Mouse (Mus musculus) limb, embryonic 11.5 days (tissue): ENCODE measurements around the gene Cep112. TPM values are rescaled to one million over a fixed set of nuclear protein-coding genes. Genes with fewer than 3 reads are reported as not detected.

Source experiments
- ATAC-seq: fragments of 200-750 bp; cut with Nextera tagmentation; 2 replicates; pipeline ENCODE4 v1.8.0; 2017; ENCODE audit warnings: low read depth; ENCODE audit not compliant: insufficient number of reproducible peaks, low FRiP score, low TSS enrichment
- DNase-seq: peaks from one replicate; pipeline ENCODE4 v3.0.0-alpha.2; 2015; ENCODE audit warnings: low spot score
- H3K27ac ChIP-seq: fragments of 300-500 bp; sonication (generic); replicated peaks from 2 replicates; pipeline ENCODE4 v1.5.1; 2014; ENCODE audit warnings: low read depth, mild to moderate bottlenecking, low read length
- H3K27me3 ChIP-seq: fragments of 300-500 bp; sonication (generic); 2 replicates; pipeline ENCODE4 v1.6.1; 2014; ENCODE audit warnings: mild to moderate bottlenecking, low read length, mixed read lengths; ENCODE audit not compliant: control insufficient read depth, insufficient read depth
- H3K36me3 ChIP-seq: fragments of 300-500 bp; sonication (generic); 2 replicates; pipeline ENCODE4 v1.6.1; 2014; ENCODE audit warnings: mild to moderate bottlenecking, low read length, moderate library complexity, mixed read lengths; ENCODE audit not compliant: control insufficient read depth, insufficient read depth
- H3K4me1 ChIP-seq: fragments of 300-500 bp; sonication (generic); 2 replicates; pipeline ENCODE4 v1.6.1; 2014; ENCODE audit warnings: low read length, mixed read lengths; ENCODE audit not compliant: control insufficient read depth, insufficient read depth
- H3K4me2 ChIP-seq: fragments of 300-500 bp; sonication (generic); 2 replicates; pipeline ENCODE4 v1.6.1; 2014; ENCODE audit warnings: low read depth, mild to moderate bottlenecking, moderate library complexity; ENCODE audit not compliant: severe bottlenecking
- H3K4me3 ChIP-seq: fragments of 300-500 bp; sonication (generic); 2 replicates; pipeline ENCODE4 v1.5.1; 2014; ENCODE audit warnings: low read depth, low read length
- H3K9ac ChIP-seq: fragments of 300-500 bp; sonication (generic); 2 replicates; pipeline ENCODE4 v1.6.1; 2014; ENCODE audit warnings: mild to moderate bottlenecking, low read length
- H3K9me3 ChIP-seq: fragments of 300-500 bp; sonication (generic); 2 replicates; pipeline ENCODE4 v1.6.1; 2016; ENCODE audit warnings: low read length; ENCODE audit not compliant: control insufficient read depth
- WGBS: fragments of 180-500 bp; shearing (Covaris S2); extraction: QIAGEN DNeasy Blood & Tissue Kit; methylation state at CpG from one replicate; pipeline ENCODE4 v1.1.7; 2014; 5-methylcytosine and 5-hydroxymethylcytosine counted together
- polyA plus RNA-seq: library from polyadenylated mRNA; unstranded; fragments of >200 nt; fragmentation: Nextera tagmentation; extraction: Ambion mirVana; gene quantifications from 2 replicates; pipeline ENCODE4 v1.2.1, GENCODE M21; 2014

Gene Cep112
- polyA plus RNA-seq, 1 experiment from 2014 or later = 12.0 TPM

DNA sequence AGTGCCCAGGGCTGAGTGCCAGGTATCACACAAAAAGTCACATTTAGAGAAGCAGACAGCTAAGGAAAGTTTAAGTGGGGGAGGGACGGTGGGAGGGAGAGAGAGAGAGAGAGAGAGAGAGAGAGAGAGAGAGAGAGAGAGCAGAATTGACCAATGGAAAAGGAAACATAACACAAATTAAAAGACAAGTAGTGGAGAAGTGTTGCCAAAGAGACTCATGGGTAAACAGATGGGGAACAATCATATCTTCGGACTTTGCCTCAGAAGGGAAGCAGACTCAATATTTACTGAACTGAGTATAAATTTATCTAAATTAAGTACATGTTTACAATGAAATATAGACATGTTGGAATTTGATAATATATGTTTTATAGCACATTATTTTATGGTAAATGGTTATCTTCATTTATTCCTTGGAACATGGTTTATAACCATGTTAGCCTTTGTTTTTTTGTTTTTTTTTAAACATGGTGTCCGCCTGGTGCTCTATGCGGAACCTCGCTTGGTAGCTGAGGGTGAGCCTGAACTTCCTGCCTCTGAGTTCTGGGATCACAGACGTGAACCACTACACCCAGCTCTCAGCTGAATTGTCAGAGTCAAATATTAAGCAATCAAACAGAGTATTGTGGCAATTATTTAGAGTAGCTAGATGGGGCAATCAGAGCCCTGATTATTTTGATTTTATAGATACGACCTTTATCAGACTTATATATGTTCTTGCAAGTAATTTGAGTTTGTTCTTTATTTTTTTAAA is 28.7 kb upstream of the Cep112 start:
- Histone ChIP-seq H3K9me3 (no peaks in the 10 kb centered on the region), H3K9ac (no peak overlapping the region), H3K27ac (no peak overlapping the region), H3K4me1 (no peaks in the 10 kb centered on the region), H3K36me3 (no peaks in the 10 kb centered on the region), H3K4me3 (no peak overlapping the region), H3K27me3 (no peaks in the 10 kb centered on the region), H3K4me2 (no peak overlapping the region)
- DNase-seq (no peak), ATAC-seq (no peak)
- WGBS = 88% methylated on average over 7 of the region's 7 CpGs

DNA sequence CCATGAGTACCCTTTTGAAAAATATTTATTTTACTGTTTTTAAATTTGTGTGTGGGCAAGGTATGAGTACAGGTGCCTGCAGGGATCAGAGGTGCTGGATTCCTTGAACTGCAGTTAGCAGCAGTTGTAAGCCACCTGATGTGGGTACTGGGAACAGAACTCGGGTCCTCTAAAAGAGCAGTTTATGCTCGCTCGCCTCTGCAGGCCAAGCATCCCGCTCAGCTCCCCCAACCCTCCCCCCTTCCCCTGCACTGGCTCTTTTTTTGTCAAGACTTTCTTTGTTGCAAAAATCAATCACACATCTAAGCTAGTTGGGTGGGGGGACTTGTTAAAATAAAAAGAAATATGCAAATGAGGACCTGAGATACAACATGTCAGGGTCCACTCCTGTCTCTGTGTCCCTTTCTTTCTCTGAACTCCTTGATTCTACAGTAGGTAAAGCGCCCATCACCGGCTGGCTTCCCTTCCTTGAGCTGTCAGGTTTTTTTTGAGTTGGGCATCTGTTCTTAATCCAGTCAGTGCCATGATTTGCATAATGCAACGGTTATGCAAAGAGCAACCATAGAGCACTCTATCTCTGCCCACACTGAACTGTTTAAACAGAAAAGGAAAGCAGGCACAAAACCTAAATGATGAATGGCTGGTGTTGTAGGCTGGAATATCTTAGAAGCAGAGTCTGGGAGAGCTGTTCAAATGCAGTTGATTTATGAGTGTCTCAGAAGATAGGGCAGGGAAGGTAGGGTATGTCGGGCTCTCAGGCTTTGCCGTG is 14.9 kb upstream of the Cep112 start:
- H3K4me1 ChIP-seq = no peaks in the 10 kb centered on the region
- H3K9ac ChIP-seq = no peak overlapping the region
- H3K36me3 ChIP-seq = no peaks in the 10 kb centered on the region
- no peaks in the 10 kb centered on the region for H3K9me3 ChIP-seq
- no peak overlapping the region for H3K4me3 ChIP-seq
- no peak overlapping the region for H3K4me2 ChIP-seq
- H3K27ac ChIP-seq = no peak overlapping the region
- WGBS = 72% methylated on average over 7 of the region's 9 CpGs
- no peaks in the 10 kb centered on the region for H3K27me3 ChIP-seq
- ATAC-seq (no peak), DNase-seq (no peak)

DNA sequence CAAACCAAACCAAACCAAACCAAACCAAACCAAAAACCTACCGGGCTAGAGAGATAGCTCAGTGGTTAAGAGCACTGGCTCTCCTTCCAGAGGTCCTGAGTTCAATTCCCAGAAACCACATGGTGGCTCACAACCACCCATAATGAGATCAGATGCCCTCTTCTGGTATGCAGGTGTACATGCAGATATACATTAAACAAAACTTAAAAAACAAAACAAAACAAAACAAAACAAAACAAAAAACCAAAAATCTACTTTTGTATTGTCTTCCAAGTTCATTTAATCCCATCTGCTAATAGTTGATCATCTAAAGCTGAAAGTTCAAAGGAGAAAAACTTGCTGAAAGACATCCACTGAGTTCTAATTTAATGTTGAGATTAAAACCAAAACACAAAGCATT is 8.6 kb upstream of the Cep112 start:
- WGBS = 87% methylated on average over 1 of the region's 1 CpGs
- no peak overlapping the region for H3K4me2 ChIP-seq
- no peaks in the 10 kb centered on the region for H3K4me1 ChIP-seq
- H3K9me3 ChIP-seq = no peaks in the 10 kb centered on the region
- DNase-seq (no peak), ATAC-seq (no peak)
- H3K27me3 ChIP-seq = no peaks in the 10 kb centered on the region
- H3K27ac ChIP-seq = no peak overlapping the region
- H3K4me3 ChIP-seq = no peak overlapping the region
- no peaks in the 10 kb centered on the region for H3K36me3 ChIP-seq
- H3K9ac ChIP-seq = no peak overlapping the region

DNA sequence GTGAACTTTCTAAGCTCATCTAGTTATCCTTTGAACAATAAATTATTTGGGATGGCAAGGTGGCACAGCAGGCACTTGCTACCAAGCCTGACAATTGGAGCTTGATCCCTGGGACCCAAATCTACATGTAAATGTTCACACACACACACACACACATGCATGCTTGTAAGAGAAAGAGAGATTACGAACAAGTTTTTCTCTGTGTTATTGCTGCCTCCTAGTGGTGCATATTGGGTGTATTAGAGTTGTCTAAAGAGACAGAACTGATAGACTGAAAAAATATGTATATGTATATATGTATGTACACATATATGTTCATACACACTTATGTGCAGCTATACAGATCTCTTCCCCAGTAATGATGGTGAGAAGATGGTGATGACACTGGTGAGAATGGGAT is 6.5 kb upstream of the Cep112 start:
- H3K4me1 ChIP-seq = no peaks in the 10 kb centered on the region
- H3K36me3 ChIP-seq = no peaks in the 10 kb centered on the region
- no peak overlapping the region for H3K9ac ChIP-seq
- H3K27me3 ChIP-seq = no peaks in the 10 kb centered on the region
- H3K4me3 ChIP-seq = no peak overlapping the region
- H3K4me2 ChIP-seq = no peak overlapping the region
- ATAC-seq (no peak; the same call in 1 of the 2 replicates), DNase-seq (no peak)
- WGBS = 57% methylated on average over 1 of the region's 1 CpGs
- H3K27ac ChIP-seq = no peak overlapping the region
- H3K9me3 ChIP-seq = no peaks in the 10 kb centered on the region

DNA sequence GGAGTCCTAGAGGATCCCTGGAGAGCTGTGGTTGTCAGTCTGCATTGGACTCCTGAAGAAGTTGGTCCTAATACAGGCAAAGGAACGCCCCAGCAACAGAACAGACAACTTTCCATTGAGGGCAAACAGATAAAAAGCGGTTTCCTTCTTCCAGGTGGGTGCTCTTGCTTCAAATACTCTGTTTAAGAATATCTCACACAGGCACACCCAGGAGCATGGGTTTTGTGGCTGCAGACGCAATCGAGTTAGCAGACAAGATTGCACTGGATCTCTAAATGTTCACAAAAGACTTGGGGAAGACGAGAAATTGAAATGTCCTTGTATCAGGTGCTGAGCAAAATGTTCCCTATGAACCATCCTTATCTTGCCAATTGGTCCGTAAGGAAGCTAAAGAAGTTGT is 5.8 kb upstream of the Cep112 start:
- no peak for DNase-seq
- no peaks in the 10 kb centered on the region for H3K36me3 ChIP-seq
- H3K4me1 ChIP-seq = peaks cover 3% of the 10 kb centered on the region; the same call in 1 of the 2 replicates
- ATAC-seq = no peak
- 90% methylated on average over 6 of the region's 6 CpGs for WGBS
- no peak overlapping the region for H3K4me2 ChIP-seq
- H3K4me3 ChIP-seq = no peak overlapping the region
- H3K27ac ChIP-seq = no peak overlapping the region
- H3K9ac ChIP-seq = no peak overlapping the region
- H3K27me3 ChIP-seq = no peaks in the 10 kb centered on the region
- no peaks in the 10 kb centered on the region for H3K9me3 ChIP-seq

DNA sequence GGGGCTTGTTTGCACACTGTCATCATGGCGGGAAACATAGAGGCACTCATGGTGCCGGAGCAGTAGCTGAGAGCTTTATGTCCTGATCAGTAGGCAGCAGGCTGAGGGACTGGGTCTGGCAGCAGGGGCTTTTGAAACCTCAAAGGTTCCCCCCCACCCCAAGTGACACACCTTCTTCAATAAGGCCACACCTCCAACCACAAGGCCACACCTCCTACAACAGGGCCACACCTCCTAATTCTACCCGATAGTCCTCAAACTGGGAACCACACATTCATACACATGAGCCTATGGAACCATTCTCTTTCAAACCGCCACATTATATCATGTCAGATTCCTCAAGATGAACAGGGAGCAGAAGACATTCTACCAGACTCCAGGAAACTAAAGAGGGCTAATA is 4.2 kb upstream of the Cep112 start:
- WGBS = 80% methylated on average over 4 of the region's 4 CpGs

DNA sequence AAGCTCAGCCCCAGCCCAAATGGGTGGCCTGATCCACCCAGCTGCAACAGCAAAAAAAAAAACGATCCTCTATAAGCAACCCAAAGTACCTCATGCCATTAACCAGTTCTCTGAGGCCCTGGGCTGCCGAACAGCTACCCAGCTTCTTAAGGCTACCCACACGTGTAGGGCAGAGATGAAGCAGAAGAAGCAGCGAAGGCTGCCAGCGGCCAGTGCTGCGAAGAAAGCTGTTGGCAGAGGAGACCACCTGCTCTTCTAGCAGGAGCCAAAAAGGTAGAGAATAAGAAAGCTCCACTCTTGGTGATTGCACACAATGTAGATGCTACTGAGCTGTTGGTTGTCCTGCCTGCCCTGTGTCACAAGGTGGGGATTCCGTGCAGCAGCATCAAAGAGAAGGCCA is 1.8 kb upstream of the Cep112 start:
- Histone ChIP-seq H3K4me3 (no peak overlapping the region), H3K4me1 (peaks cover 4% of the 10 kb centered on the region; the same call in 1 of the 2 replicates), H3K27ac (no peak overlapping the region), H3K36me3 (no peaks in the 10 kb centered on the region), H3K4me2 (no peak overlapping the region), H3K9me3 (no peaks in the 10 kb centered on the region), H3K27me3 (no peaks in the 10 kb centered on the region), H3K9ac (no peak overlapping the region)
- ATAC-seq = no peak
- no peak for DNase-seq
- WGBS = 63% methylated on average over 7 of the region's 7 CpGs

More for the DNA sequence above, 4.2 kb upstream of the Cep112 start:
- DNase-seq (no peak), ATAC-seq (no peak)
- H3K36me3 ChIP-seq = no peaks in the 10 kb centered on the region
- H3K9me3 ChIP-seq = no peaks in the 10 kb centered on the region
- H3K9ac ChIP-seq = no peak overlapping the region
- no peak overlapping the region for H3K27ac ChIP-seq
- no peak overlapping the region for H3K4me3 ChIP-seq
- H3K4me2 ChIP-seq = no peak overlapping the region
- H3K27me3 ChIP-seq = no peaks in the 10 kb centered on the region
- peaks cover 4% of the 10 kb centered on the region; the same call in 1 of the 2 replicates for H3K4me1 ChIP-seq

DNA sequence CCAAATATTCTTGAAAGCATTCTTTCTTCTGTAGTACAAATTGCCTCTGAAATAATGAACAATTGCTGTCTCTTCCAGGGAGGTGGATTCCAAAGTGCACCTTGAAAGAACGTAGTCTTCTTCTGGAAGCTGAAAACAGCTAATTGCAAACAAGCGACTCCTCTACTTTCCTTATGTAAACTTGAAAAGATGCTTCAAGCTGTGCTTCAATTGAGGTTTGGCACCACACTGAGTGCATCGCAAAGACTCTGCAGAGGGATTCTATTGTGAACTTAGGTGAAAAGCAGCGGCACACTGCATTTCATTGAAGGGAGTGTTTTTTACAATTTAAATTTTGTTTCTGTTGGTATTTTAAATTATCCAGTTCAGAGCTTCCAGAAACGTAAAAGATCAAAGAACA is 881 bp upstream of the Cep112 start:
- Histone ChIP-seq H3K4me1 (peaks cover 4% of the 10 kb centered on the region; the same call in 1 of the 2 replicates), H3K4me2 (peak overlapping the region; percentile 66), H3K9me3 (no peaks in the 10 kb centered on the region), H3K27ac (no peak overlapping the region), H3K4me3 (peak overlapping the region; percentile 65), H3K27me3 (no peaks in the 10 kb centered on the region), H3K9ac (peak overlapping the region; percentile 37; the same call in 1 of the 2 replicates), H3K36me3 (no peaks in the 10 kb centered on the region)
- WGBS = 5% methylated on average over 5 of the region's 5 CpGs
- DNase-seq (no peak), ATAC-seq (no peak)
